Mouse (Mus musculus) CH12.LX (cell line): ENCODE data around the gene Lifr.

Experiments
- CTCF ChIP-seq, 2 experiments: IDR thresholded peaks in 1 of 2; conservative IDR thresholded peaks in 1 of 2; 2 replicates each; pipeline ENCODE4 v1.5.1; 2011 to 2012; ENCODE audit warnings: low read depth in 2 of 2, low read length in 2 of 2, improper control_type of control experiment in 1 of 2, inconsistent platforms in 1 of 2, mild to moderate bottlenecking in 1 of 2, moderate library complexity in 1 of 2
- E2F4 ChIP-seq: IDR thresholded peaks from 2 replicates; pipeline ENCODE4 v1.6.1; 2011; ENCODE audit warnings: low read depth, low read length, improper control_type of control experiment; ENCODE audit not compliant: insufficient replicate concordance
- ETS1 ChIP-seq: conservative IDR thresholded peaks from 2 replicates; pipeline ENCODE4 v1.6.1; 2012; ENCODE audit warnings: low read depth, mild to moderate bottlenecking, inconsistent platforms, low read length, improper control_type of control experiment, moderate library complexity
- MAFK ChIP-seq: IDR thresholded peaks from 2 replicates; pipeline ENCODE4 v1.6.1; 2011; ENCODE audit warnings: low read length, improper control_type of control experiment; ENCODE audit not compliant: insufficient replicate concordance
- NRF1 ChIP-seq: IDR thresholded peaks from 2 replicates; pipeline ENCODE4 v1.6.1; 2014; ENCODE audit warnings: low read depth, mild to moderate bottlenecking, inconsistent platforms, low read length, improper control_type of control experiment, moderate library complexity
- POLR2A ChIP-seq: IDR thresholded peaks from 2 replicates; pipeline ENCODE4 v1.6.1; 2011; ENCODE audit warnings: low read depth, mild to moderate bottlenecking, improper control_type of control experiment, low read length
- RAD21 ChIP-seq: IDR thresholded peaks from 2 replicates; pipeline ENCODE4 v1.6.1; 2011; ENCODE audit warnings: low read depth, mild to moderate bottlenecking, low read length, improper control_type of control experiment, moderate library complexity
- RCOR1 ChIP-seq: conservative IDR thresholded peaks from 2 replicates; pipeline ENCODE4 v1.6.1; 2012; ENCODE audit warnings: low read depth, mild to moderate bottlenecking, inconsistent platforms, low read length, improper control_type of control experiment
- SIN3A ChIP-seq: IDR thresholded peaks from 2 replicates; pipeline ENCODE4 v1.6.1; 2012; ENCODE audit warnings: low read length, improper control_type of control experiment, inconsistent platforms

DNA sequence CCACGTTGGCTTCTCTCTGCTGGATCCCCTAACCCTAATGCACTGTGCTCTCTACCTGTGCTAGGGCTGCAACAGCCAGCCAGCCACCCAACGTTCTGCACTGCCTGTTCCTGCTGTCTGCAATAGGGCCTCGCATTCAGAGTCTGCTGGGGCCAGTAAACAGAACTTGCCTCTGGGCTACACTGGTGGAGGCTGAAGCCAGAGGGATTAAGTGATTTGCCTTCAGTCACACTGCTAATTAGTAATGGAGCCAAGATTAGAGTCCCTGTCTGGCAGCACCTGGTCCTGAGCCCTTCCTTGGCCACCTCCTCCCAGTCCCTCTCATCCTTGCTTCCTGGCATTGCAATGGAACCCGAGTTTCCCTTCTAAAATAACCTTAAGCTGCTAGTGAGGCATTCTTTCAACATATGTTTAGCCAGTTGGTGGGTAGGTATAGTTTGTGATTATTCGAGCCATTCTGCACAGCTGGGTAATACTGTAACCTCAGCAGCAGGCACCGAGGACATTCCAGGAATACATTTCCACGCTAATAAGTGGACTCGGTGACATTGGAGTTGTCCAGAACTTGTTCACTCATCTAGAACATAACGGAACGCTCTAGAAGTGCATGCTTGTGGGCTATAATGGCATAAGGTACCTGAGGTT is 61.8 kb downstream of the Lifr start:
- TF ChIP-seq MAFK = no peak
- no peak for TF ChIP-seq POLR2A
- TF ChIP-seq RCOR1 = no peak
- TF ChIP-seq CTCF (conservative IDR thresholded peaks at IDR 0.05 in 1 of 2, IDR thresholded peaks at IDR 0.05 in 1 of 2; ENCODE audit: low read depth in 2 of 2, low read length in 2 of 2) = no peak
- TF ChIP-seq ETS1 = no peak
- TF ChIP-seq RAD21 = no peak
- no peak for TF ChIP-seq NRF1
- no peak for TF ChIP-seq E2F4
- TF ChIP-seq SIN3A = no peak
